Mouse (Mus musculus) limb, embryonic 15.5 days (tissue): ENCODE data around the gene Usb1. TPM values are rescaled to one million over a fixed set of nuclear protein-coding genes. Genes with fewer than 3 reads are reported as not detected.

Experiments used
- ATAC-seq: fragments of 200-750 bp; cut with Nextera tagmentation; 2 replicates; pipeline ENCODE4 v1.8.0; 2017; ENCODE audit warnings: low read depth, moderate TSS enrichment; ENCODE audit not compliant: insufficient number of reproducible peaks, low FRiP score, low TSS enrichment
- H3K27ac ChIP-seq: fragments of 300-500 bp; sonication (generic); 2 replicates; pipeline ENCODE4 v1.5.1; 2015; ENCODE audit warnings: moderate library complexity, mild to moderate bottlenecking, inconsistent platforms
- H3K27me3 ChIP-seq: fragments of 300-500 bp; sonication (generic); 2 replicates; pipeline ENCODE4 v1.6.1; 2015; ENCODE audit warnings: inconsistent platforms
- H3K36me3 ChIP-seq: fragments of 300-500 bp; sonication (generic); 2 replicates; pipeline ENCODE4 v1.6.1; 2015; ENCODE audit warnings: inconsistent platforms
- H3K4me1 ChIP-seq: fragments of 300-500 bp; sonication (generic); 2 replicates; pipeline ENCODE4 v1.6.1; 2015; ENCODE audit warnings: inconsistent platforms
- H3K4me2 ChIP-seq: fragments of 300-500 bp; sonication (generic); 2 replicates; pipeline ENCODE4 v1.6.1; 2015; ENCODE audit warnings: mild to moderate bottlenecking, inconsistent platforms
- H3K4me3 ChIP-seq: fragments of 300-500 bp; sonication (generic); 2 replicates; pipeline ENCODE4 v1.5.1; 2015; ENCODE audit warnings: mild to moderate bottlenecking, inconsistent platforms
- H3K9ac ChIP-seq: fragments of 300-500 bp; sonication (generic); 2 replicates; pipeline ENCODE4 v1.6.1; 2015; ENCODE audit warnings: inconsistent platforms
- H3K9me3 ChIP-seq: fragments of 300-500 bp; sonication (generic); 2 replicates; pipeline ENCODE4 v1.6.1; 2016; ENCODE audit warnings: inconsistent platforms
- WGBS: fragments of 180-500 bp; shearing (Covaris S2); methylation state at CpG from one replicate; pipeline ENCODE4 v1.1.7; 2015; 5-methylcytosine and 5-hydroxymethylcytosine counted together
- polyA plus RNA-seq: library from polyadenylated mRNA; unstranded; fragments of >200 nt; fragmentation: Nextera tagmentation; extraction: Ambion mirVana; gene quantifications from 2 replicates; pipeline ENCODE4 v1.2.1, GENCODE M21; 2015

Usb1 gene
- 41.0 and 44.5 TPM in 2 replicates for polyA plus RNA-seq

GRCm38 (mm10) chr8:95331720-95332436 is at the start of gene Usb1, which contains the start of gene Zfp319:
Usb1 (plus strand) TSS chr8:95332284.
Zfp319 (minus strand) TSS chr8:95331950.
- H3K27me3 ChIP-seq, result no peaks in the 10 kb centered on the region
- peak; percentile 93 for ATAC-seq
- under 1% methylated on average over 61 of the region's 80 CpGs for WGBS
- H3K9me3 ChIP-seq, result no peaks in the 10 kb centered on the region
- peak within 1 kb of the TSS; percentile 85 for H3K9ac ChIP-seq
- H3K36me3 ChIP-seq, result peaks cover 45% of the 10 kb centered on the region
- H3K4me1 ChIP-seq, result peaks cover 24% of the 10 kb centered on the region
- peak within 1 kb of the TSS; percentile 97 for H3K27ac ChIP-seq
- H3K4me3 ChIP-seq, result peak within 1 kb of the TSS; percentile 78
- peak within 1 kb of the TSS; percentile 67 for H3K4me2 ChIP-seq

DNA sequence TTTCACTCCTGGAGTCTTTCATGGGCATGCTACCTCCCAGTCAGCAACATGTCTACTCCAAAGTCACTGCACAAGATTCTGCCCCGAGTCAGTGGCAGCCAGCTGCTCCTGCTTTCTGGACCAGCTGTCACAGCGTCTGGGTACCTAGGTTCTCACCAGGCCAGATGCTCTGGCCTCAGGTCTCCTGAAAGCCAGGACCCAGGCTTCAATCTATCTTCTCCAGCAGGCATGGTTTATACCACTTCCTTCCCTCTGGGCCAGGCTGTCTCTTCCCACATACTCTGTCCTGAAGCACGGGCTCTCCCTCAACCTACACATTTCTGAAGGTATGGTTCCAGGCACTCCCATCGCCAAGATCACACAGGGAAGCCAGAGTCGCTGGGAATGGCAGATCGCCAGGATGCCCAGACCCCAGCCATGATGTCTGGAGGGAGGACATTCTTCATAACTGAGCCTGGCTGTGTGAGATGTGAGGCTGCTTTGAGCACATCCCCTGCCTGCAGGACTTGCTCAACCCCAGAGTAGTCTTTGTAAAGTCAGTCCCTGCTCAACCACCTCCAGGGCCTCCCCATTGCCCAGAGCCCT is 42.9 kb upstream of the Usb1 start:
- no peak overlapping the region for H3K4me2 ChIP-seq
- no peak for ATAC-seq
- 59% methylated on average over 6 of the region's 6 CpGs for WGBS
- H3K9ac ChIP-seq, result no peak overlapping the region
- peaks cover 12% of the 10 kb centered on the region; the same call in 1 of the 2 replicates for H3K4me1 ChIP-seq
- no peaks in the 10 kb centered on the region for H3K36me3 ChIP-seq
- no peaks in the 10 kb centered on the region for H3K27me3 ChIP-seq
- H3K27ac ChIP-seq, result no peak overlapping the region
- H3K4me3 ChIP-seq, result no peak overlapping the region
- H3K9me3 ChIP-seq, result no peaks in the 10 kb centered on the region

- Histone ChIP-seq H3K9ac (no peak overlapping the region), H3K27ac (no peak overlapping the region), H3K4me3 (no peak overlapping the region), H3K36me3 (no peaks in the 10 kb centered on the region), H3K27me3 (no peaks in the 10 kb centered on the region), H3K4me2 (no peak overlapping the region), H3K9me3 (no peaks in the 10 kb centered on the region), H3K4me1 (peaks cover 13% of the 10 kb centered on the region; the same call in 1 of the 2 replicates)
- ATAC-seq, result peak; percentile 40; the same call in 1 of the 2 replicates
- WGBS, result 50% methylated on average over 11 of the region's 11 CpGs
Measured at GRCm38 (mm10) chr8:95293172-95293571, 38.9 kb upstream of the Usb1 start.

GRCm38 (mm10) chr8:95293891-95294290 is 38.2 kb upstream of the Usb1 start:
- Histone ChIP-seq H3K4me3 (no peak overlapping the region), H3K27ac (0 out of 2 replicates have a peak overlapping the region, but pooled peaks have one; percentile 1), H3K36me3 (no peaks in the 10 kb centered on the region), H3K9me3 (no peaks in the 10 kb centered on the region), H3K9ac (no peak overlapping the region), H3K4me1 (peaks cover 13% of the 10 kb centered on the region; the same call in 1 of the 2 replicates), H3K4me2 (no peak overlapping the region), H3K27me3 (no peaks in the 10 kb centered on the region)
- WGBS, result 46% methylated on average over 7 of the region's 7 CpGs
- peak; percentile 41; the same call in 1 of the 2 replicates for ATAC-seq

GRCm38 (mm10) chr8:95302410-95302809 is 29.7 kb upstream of the Usb1 start:
- no peak overlapping the region for H3K4me2 ChIP-seq
- no peaks in the 10 kb centered on the region for H3K36me3 ChIP-seq
- no peaks in the 10 kb centered on the region for H3K27me3 ChIP-seq
- no peaks in the 10 kb centered on the region for H3K9me3 ChIP-seq
- no peak for ATAC-seq
- H3K4me1 ChIP-seq, result no peaks in the 10 kb centered on the region
- no peak overlapping the region for H3K4me3 ChIP-seq
- no peak overlapping the region for H3K27ac ChIP-seq
- 20% methylated on average over 5 of the region's 5 CpGs for WGBS
- no peak overlapping the region for H3K9ac ChIP-seq

DNA sequence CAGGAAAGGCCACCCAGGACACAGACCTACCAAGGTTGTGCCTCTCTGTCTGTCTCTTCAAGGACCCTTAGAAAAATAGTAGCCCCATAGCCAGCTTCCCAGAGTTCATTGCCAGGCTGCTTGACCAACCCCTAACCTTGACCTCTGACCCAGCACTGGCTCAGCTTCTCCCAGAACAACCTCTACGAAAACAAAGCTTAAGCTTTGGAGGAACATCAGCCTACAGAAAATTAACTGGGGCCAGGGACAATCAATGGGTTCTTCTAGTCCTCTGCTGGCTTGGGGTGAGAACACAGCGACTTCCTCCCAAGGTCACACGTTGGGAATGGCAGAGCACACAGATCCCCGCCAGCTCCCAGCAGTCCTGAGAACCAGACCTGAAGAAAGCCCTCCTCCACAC is 26.6 kb upstream of the Usb1 start:
- Histone ChIP-seq H3K9me3 (no peaks in the 10 kb centered on the region), H3K4me1 (no peaks in the 10 kb centered on the region), H3K4me2 (no peak overlapping the region), H3K4me3 (no peak overlapping the region), H3K36me3 (no peaks in the 10 kb centered on the region), H3K9ac (no peak overlapping the region), H3K27ac (no peak overlapping the region), H3K27me3 (no peaks in the 10 kb centered on the region)
- no peak for ATAC-seq
- 70% methylated on average over 4 of the region's 4 CpGs for WGBS

DNA sequence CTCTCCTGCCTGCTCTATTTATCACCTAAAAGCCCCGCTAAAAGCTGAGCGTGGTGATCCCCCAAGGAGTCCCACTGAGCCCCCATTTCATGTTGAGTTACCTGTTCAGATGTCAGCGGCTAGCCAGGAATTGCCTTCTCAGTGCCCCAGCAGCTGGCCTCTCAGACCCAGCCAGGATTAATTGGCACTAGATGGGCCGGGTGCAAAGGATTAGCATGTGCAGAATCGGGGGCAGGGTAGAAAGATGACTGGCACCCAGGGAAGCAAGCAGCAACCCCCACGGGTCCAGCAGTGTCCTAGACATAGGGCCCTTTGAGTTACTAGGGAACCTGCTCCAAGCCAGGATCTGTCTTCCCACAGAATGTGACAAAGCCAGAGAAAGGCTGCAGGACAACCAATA is 25.7 kb upstream of the Usb1 start, which contains the start of gene Cngb1:
Cngb1 (minus strand) TSS at position 155 of the 400 bp plus-strand sequence.
- 38% methylated on average over 6 of the region's 6 CpGs for WGBS
- H3K9me3 ChIP-seq, result no peaks in the 10 kb centered on the region

DNA sequence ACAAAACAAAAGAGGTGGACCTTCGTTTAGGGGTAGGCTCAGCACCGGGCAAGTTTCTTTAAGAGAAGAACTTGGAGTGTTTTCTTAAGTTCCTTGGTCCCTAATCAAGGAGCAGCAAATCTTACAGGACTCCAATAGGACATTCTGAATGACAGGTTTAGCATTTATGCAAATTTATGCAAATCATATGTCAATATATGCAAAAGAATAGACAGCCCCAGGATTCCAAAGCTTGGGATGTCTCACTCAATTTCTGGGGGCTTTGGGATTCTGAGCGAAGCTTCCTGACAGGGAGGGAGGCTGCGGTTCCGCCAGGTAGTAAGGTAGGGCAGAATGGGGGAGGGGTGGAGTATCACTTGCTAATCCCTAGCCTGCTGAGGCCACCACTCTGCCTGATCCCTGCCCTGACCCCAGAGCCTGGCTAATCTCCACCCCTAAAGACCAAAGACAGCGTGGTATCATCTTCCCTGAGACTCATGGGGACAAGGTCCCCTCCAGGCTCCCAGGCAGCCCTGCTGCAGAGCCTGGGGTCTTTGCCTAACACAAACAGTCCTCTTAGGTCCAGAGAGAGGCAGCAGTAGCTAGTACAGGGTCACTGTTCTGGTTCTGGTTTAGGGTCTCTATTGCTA is 21.6 kb upstream of the Usb1 start, which contains the start of gene Tepp:
Tepp (plus strand) TSS at position 225 of the 629 bp plus-strand sequence.
- WGBS, result 39% methylated on average over 6 of the region's 6 CpGs
- H3K9me3 ChIP-seq, result no peaks in the 10 kb centered on the region
- no peak within 1 kb of the TSS for H3K4me2 ChIP-seq
- H3K27ac ChIP-seq, result no peak within 1 kb of the TSS
- H3K4me1 ChIP-seq, result no peaks in the 10 kb centered on the region
- H3K27me3 ChIP-seq, result no peaks in the 10 kb centered on the region
- no peaks in the 10 kb centered on the region for H3K36me3 ChIP-seq
- H3K4me3 ChIP-seq, result no peak within 1 kb of the TSS
- H3K9ac ChIP-seq, result no peak within 1 kb of the TSS
- ATAC-seq, result no peak

More for the DNA sequence above, 25.7 kb upstream of the Usb1 start, which contains the start of gene Cngb1:
- H3K36me3 ChIP-seq, result no peaks in the 10 kb centered on the region
- no peak within 1 kb of the TSS for H3K27ac ChIP-seq
- H3K9ac ChIP-seq, result no peak within 1 kb of the TSS
- no peaks in the 10 kb centered on the region for H3K4me1 ChIP-seq
- H3K27me3 ChIP-seq, result no peaks in the 10 kb centered on the region
- ATAC-seq, result no peak
- no peak within 1 kb of the TSS for H3K4me2 ChIP-seq
- no peak within 1 kb of the TSS for H3K4me3 ChIP-seq

DNA sequence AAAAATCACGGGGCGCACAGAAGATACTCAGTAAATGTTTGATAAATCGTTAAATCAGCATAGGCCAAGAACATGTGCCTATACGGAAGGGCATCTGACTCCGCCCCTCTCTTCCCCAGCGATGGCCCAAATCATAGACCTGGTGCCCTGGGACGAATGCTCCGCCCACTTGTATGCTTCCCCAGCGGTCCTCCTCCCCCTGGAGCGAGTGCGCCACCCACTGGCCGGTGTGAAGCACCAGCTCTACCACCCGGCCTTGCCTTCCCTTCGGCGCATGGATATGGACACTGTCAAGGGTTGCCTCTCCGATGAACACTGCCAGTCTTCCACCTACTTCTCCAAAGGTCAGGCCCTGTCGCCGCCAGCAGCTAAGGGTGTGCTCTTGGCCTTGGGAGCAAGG is 19.2 kb upstream of the Usb1 start:
- no peaks in the 10 kb centered on the region for H3K4me1 ChIP-seq
- no peaks in the 10 kb centered on the region for H3K9me3 ChIP-seq
- WGBS, result 69% methylated on average over 18 of the region's 18 CpGs
- H3K4me3 ChIP-seq, result no peak overlapping the region
- H3K27me3 ChIP-seq, result no peaks in the 10 kb centered on the region
- H3K36me3 ChIP-seq, result no peaks in the 10 kb centered on the region
- H3K9ac ChIP-seq, result no peak overlapping the region
- no peak overlapping the region for H3K4me2 ChIP-seq
- H3K27ac ChIP-seq, result no peak overlapping the region
- ATAC-seq, result no peak

GRCm38 (mm10) chr8:95313857-95314256 is 18.2 kb upstream of the Usb1 start:
- Histone ChIP-seq H3K4me1 (no peaks in the 10 kb centered on the region), H3K4me2 (no peak overlapping the region), H3K9ac (no peak overlapping the region), H3K36me3 (no peaks in the 10 kb centered on the region), H3K4me3 (no peak overlapping the region), H3K27me3 (no peaks in the 10 kb centered on the region), H3K27ac (no peak overlapping the region), H3K9me3 (no peaks in the 10 kb centered on the region)
- no peak for ATAC-seq
- WGBS, result 90% methylated on average over 6 of the region's 6 CpGs

GRCm38 (mm10) chr8:95314707-95315106 is 17.4 kb upstream of the Usb1 start:
- 67% methylated on average over 2 of the region's 2 CpGs for WGBS
- no peak for ATAC-seq

GRCm38 (mm10) chr8:95315350-95315749 is 16.7 kb upstream of the Usb1 start:
- WGBS, result 83% methylated on average over 1 of the region's 1 CpGs
- Histone ChIP-seq H3K4me3 (no peak overlapping the region), H3K27ac (no peak overlapping the region), H3K4me2 (no peak overlapping the region), H3K9ac (no peak overlapping the region), H3K27me3 (no peaks in the 10 kb centered on the region), H3K4me1 (peaks cover 6% of the 10 kb centered on the region), H3K36me3 (no peaks in the 10 kb centered on the region), H3K9me3 (no peaks in the 10 kb centered on the region)
- ATAC-seq, result no peak

More at GRCm38 (mm10) chr8:95314707-95315106, 17.4 kb upstream of the Usb1 start:
- H3K36me3 ChIP-seq, result no peaks in the 10 kb centered on the region
- no peak overlapping the region for H3K9ac ChIP-seq
- H3K27me3 ChIP-seq, result no peaks in the 10 kb centered on the region
- no peak overlapping the region for H3K27ac ChIP-seq
- H3K4me1 ChIP-seq, result no peaks in the 10 kb centered on the region
- no peaks in the 10 kb centered on the region for H3K9me3 ChIP-seq
- H3K4me3 ChIP-seq, result no peak overlapping the region
- no peak overlapping the region for H3K4me2 ChIP-seq
